Mouse (Mus musculus) stomach, postnatal 0 days (tissue): ENCODE results near the gene Cab39. TPM values are rescaled to one million over a fixed set of nuclear protein-coding genes. Genes with fewer than 3 reads are reported as not detected.

Experiments
- ATAC-seq: fragments of 200-750 bp; cut with Nextera tagmentation; 2 replicates; pipeline ENCODE4 v1.8.0; 2017; ENCODE audit not compliant: low FRiP score, low TSS enrichment
- DNase-seq: peaks from one replicate; pipeline ENCODE4 v3.0.0-alpha.2; 2016; ENCODE audit warnings: low spot score
- H3K27ac ChIP-seq: fragments of 300-500 bp; sonication (generic); replicated peaks from 2 replicates; pipeline ENCODE4 v1.5.1; 2014; ENCODE audit warnings: mild to moderate bottlenecking, control low read depth
- H3K27me3 ChIP-seq: fragments of 300-500 bp; sonication (generic); 2 replicates; pipeline ENCODE4 v1.6.1; 2014; ENCODE audit warnings: low read length; ENCODE audit not compliant: control insufficient read depth, insufficient read depth
- H3K36me3 ChIP-seq: fragments of 300-500 bp; sonication (generic); 2 replicates; pipeline ENCODE4 v1.6.1; 2014; ENCODE audit warnings: low read length, mixed read lengths; ENCODE audit not compliant: control insufficient read depth, insufficient read depth
- H3K4me1 ChIP-seq: fragments of 300-500 bp; sonication (generic); replicated peaks from 2 replicates; pipeline ENCODE4 v1.6.1; 2014; ENCODE audit warnings: antibody characterized with exemption; ENCODE audit not compliant: control insufficient read depth, insufficient read depth
- H3K4me2 ChIP-seq: fragments of 300-500 bp; sonication (generic); replicated peaks from 2 replicates; pipeline ENCODE4 v1.6.1; 2014; ENCODE audit warnings: low read depth, mild to moderate bottlenecking, control low read depth, moderate library complexity
- H3K4me3 ChIP-seq: fragments of 300-500 bp; sonication (generic); 2 replicates; pipeline ENCODE4 v1.5.1; 2014; ENCODE audit warnings: low read depth, low read length, control low read depth
- H3K9ac ChIP-seq: fragments of 300-500 bp; sonication (generic); 2 replicates; pipeline ENCODE4 v1.6.1; 2014; ENCODE audit warnings: mild to moderate bottlenecking, low read length, control low read depth, mixed read lengths
- H3K9me3 ChIP-seq: fragments of 300-500 bp; sonication (generic); 2 replicates; pipeline ENCODE4 v1.6.1; 2016; ENCODE audit warnings: low read length; ENCODE audit not compliant: control insufficient read depth
- CTCF ChIP-seq: IDR thresholded peaks from 2 replicates; pipeline ENCODE4 v1.5.1; 2016; ENCODE audit warnings: antibody characterized with exemption, low read depth, mild to moderate bottlenecking, moderate library complexity
- EP300 ChIP-seq: optimal IDR thresholded peaks from 2 replicates; pipeline ENCODE3; 2016; ENCODE audit warnings: antibody characterized with exemption
- WGBS: fragments of 180-500 bp; shearing (Covaris S2); extraction: QIAGEN DNeasy Blood & Tissue Kit; methylation state at CpG from one replicate; pipeline ENCODE4 v1.1.7; 2014; 5-methylcytosine and 5-hydroxymethylcytosine counted together
- polyA plus RNA-seq: library from polyadenylated mRNA; unstranded; fragments of >200 nt; fragmentation: Nextera tagmentation; extraction: Ambion mirVana; gene quantifications from 2 replicates; pipeline ENCODE4 v1.2.1, GENCODE M21; 2015

Gene Cab39
- polyA plus RNA-seq, 1 experiment from 2014 or later: 29.0 TPM

- no peaks in the 10 kb centered on the region for H3K9me3 ChIP-seq
- no peak overlapping the region for H3K4me2 ChIP-seq
- WGBS: 69% methylated on average over 2 of the region's 2 CpGs
- H3K4me1 ChIP-seq: no peaks in the 10 kb centered on the region
- H3K27me3 ChIP-seq: no peaks in the 10 kb centered on the region
- ATAC-seq: peak; percentile 76
- H3K36me3 ChIP-seq: peaks cover 15% of the 10 kb centered on the region
- H3K27ac ChIP-seq: no peak overlapping the region
- H3K9ac ChIP-seq: no peak overlapping the region
- DNase-seq: peak; percentile 74
- no peak overlapping the region for H3K4me3 ChIP-seq
- TF ChIP-seq CTCF: peak; percentile 100
- TF ChIP-seq EP300: no peak
These were observed 59.9 kb downstream of the Cab39 start for GRCm38 (mm10) chr1:85852996-85853689.

GRCm38 (mm10) chr1:85853865-85854264 is 60.6 kb downstream of the Cab39 start:
- H3K36me3 ChIP-seq: peaks cover 10% of the 10 kb centered on the region
- WGBS: 88% methylated on average over 2 of the region's 2 CpGs
- H3K9ac ChIP-seq: no peak overlapping the region
- H3K4me1 ChIP-seq: no peaks in the 10 kb centered on the region
- H3K9me3 ChIP-seq: no peaks in the 10 kb centered on the region
- ATAC-seq: no peak
- no peak overlapping the region for H3K4me2 ChIP-seq
- no peak for DNase-seq
- TF ChIP-seq CTCF (no peak), EP300 (no peak)
- no peak overlapping the region for H3K4me3 ChIP-seq
- H3K27me3 ChIP-seq: no peaks in the 10 kb centered on the region
- no peak overlapping the region for H3K27ac ChIP-seq

DNA sequence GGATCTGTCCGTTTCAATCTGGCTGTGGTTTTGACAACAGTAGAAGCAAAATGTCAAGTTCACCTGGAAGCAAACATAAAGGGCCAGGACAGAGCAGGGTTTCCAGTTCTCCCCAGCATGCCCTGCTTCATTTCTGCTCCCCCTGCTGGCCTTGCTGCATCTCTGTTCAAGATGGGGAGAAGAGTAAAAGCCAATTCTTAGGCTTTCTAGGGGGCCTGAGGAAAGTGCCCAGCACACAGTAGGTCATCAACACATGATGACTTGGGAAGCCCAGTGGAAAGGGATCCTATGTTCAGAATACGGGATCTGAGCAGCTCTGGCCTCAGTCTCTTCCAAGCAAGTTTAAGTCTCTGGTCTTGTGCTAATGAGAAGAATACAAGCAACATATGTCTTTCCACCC is 61.2 kb downstream of the Cab39 start:
- ATAC-seq (no peak), DNase-seq (no peak)
- Histone ChIP-seq H3K27ac (no peak overlapping the region), H3K9me3 (no peaks in the 10 kb centered on the region), H3K36me3 (peaks cover 4% of the 10 kb centered on the region; the same call in 1 of the 2 replicates), H3K4me2 (no peak overlapping the region), H3K4me1 (no peaks in the 10 kb centered on the region), H3K9ac (no peak overlapping the region), H3K27me3 (no peaks in the 10 kb centered on the region), H3K4me3 (no peak overlapping the region)
- TF ChIP-seq EP300 (no peak), CTCF (peak; percentile 55)
- 57% methylated on average over 2 of the region's 2 CpGs for WGBS

DNA sequence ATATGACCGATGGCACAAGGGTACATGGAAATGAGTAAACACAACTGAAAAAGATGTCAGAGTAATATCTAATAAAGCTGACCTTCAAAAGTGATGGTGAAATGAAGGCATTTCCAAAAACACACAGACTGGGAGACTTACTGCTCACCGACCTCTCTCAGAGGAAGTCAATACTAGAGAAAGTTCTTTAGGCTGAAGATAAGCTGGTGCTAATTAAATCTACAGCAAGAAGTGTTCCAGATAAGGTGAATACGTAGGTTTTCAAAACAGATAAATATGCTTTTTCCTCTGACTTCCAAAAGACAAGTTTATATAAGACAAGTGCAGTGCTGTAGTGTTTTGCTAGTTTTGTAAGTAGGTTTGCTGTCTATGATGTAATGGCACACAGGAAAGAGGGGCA is 63.0 kb downstream of the Cab39 start:
- no peaks in the 10 kb centered on the region for H3K27me3 ChIP-seq
- WGBS: 67% methylated on average over 3 of the region's 3 CpGs
- no peak overlapping the region for H3K4me2 ChIP-seq
- H3K36me3 ChIP-seq: peaks cover 3% of the 10 kb centered on the region; the same call in 1 of the 2 replicates
- no peaks in the 10 kb centered on the region for H3K9me3 ChIP-seq
- ATAC-seq: no peak
- H3K9ac ChIP-seq: no peak overlapping the region
- H3K4me3 ChIP-seq: no peak overlapping the region
- H3K4me1 ChIP-seq: no peaks in the 10 kb centered on the region
- no peak overlapping the region for H3K27ac ChIP-seq
- TF ChIP-seq CTCF (no peak), EP300 (no peak)
- DNase-seq: no peak

GRCm38 (mm10) chr1:85857261-85857754 is 64.1 kb downstream of the Cab39 start:
- H3K9ac ChIP-seq: no peak overlapping the region
- no peaks in the 10 kb centered on the region for H3K4me1 ChIP-seq
- no peak overlapping the region for H3K4me3 ChIP-seq
- no peaks in the 10 kb centered on the region for H3K27me3 ChIP-seq
- no peak overlapping the region for H3K4me2 ChIP-seq
- TF ChIP-seq CTCF (peak; percentile 35), EP300 (no peak)
- no peaks in the 10 kb centered on the region for H3K9me3 ChIP-seq
- H3K27ac ChIP-seq: no peak overlapping the region
- ATAC-seq: no peak
- H3K36me3 ChIP-seq: no peaks in the 10 kb centered on the region
- DNase-seq: no peak
- 80% methylated on average over 6 of the region's 6 CpGs for WGBS

GRCm38 (mm10) chr1:85864383-85864782 is 71.1 kb downstream of the Cab39 start:
- Histone ChIP-seq H3K4me2 (no peak overlapping the region), H3K9ac (no peak overlapping the region), H3K27me3 (no peaks in the 10 kb centered on the region), H3K36me3 (no peaks in the 10 kb centered on the region), H3K4me3 (no peak overlapping the region), H3K4me1 (no peaks in the 10 kb centered on the region), H3K27ac (no peak overlapping the region), H3K9me3 (no peaks in the 10 kb centered on the region)
- no peak for DNase-seq
- ATAC-seq: no peak; the same call in 1 of the 2 replicates
- WGBS: 91% methylated on average over 10 of the region's 10 CpGs
- TF ChIP-seq EP300: no peak
